Mouse (Mus musculus) ES-Bruce4 (cell line): ENCODE results near the gene Tmem182.

ENCODE experiments used
- CTCF ChIP-seq: IDR thresholded peaks from one replicate; pipeline ENCODE4 v1.8.1; 2011; ENCODE audit warnings: low read depth, low read length
- EP300 ChIP-seq: IDR thresholded peaks from 2 replicates; pipeline ENCODE4 v1.6.1; 2011; ENCODE audit warnings: low read depth, low read length; ENCODE audit not compliant: insufficient read depth

GRCm38 (mm10) chr1:40903712-40904111, 98.3 kb downstream of the Tmem182 start:
- no peak for TF ChIP-seq EP300
- no peak for TF ChIP-seq CTCF
